Mouse (Mus musculus) adrenal gland, adult 2 months (tissue): ENCODE data around the gene Sgms1. TPM values are rescaled to one million over a fixed set of nuclear protein-coding genes. Genes with fewer than 3 reads are reported as not detected.

Experiments
- DNase-seq: peaks from one replicate; pipeline ENCODE4 v3.0.0; 2021
- polyA plus RNA-seq: library from polyadenylated mRNA; depleted of rRNA; stranded (reverse); fragments of >200 nt; gene quantifications from 2 replicates; pipeline ENCODE4 v1.2.3, GENCODE M21; 2012
- total RNA-seq, 2 experiments: library from RNA; stranded (reverse); gene quantifications; 2 replicates each; pipeline ENCODE4 v1.2.3; 2021

Gene Sgms1
- total and polyA plus RNA-seq, 3 experiments = 16.8 to 73.5 (median 71.4) TPM

GRCm38 (mm10) chr19:32386556-32387402 is 2.7 kb downstream of the Sgms1 start:
- peak; percentile 93 for DNase-seq

DNA sequence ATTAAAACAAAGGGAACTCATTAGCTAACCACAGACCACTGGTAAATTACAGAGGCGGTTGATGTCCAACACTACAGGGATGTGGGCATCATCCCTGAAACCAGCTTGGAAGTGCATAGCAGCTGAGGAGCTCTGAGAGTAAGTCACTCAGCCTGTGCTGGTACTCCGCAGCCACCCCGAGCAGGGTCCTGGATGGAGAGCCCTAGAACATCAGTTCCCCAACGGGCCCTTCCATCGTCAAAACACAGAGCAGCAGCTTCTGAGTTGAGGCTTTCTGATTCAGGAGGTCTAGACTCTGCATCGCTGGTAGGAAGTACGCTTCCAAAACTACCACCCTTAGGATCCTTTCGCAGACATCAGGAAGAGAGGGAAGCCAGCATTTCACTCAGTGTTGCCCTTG is 5.8 kb downstream of the Sgms1 start:
- DNase-seq = no peak

DNA sequence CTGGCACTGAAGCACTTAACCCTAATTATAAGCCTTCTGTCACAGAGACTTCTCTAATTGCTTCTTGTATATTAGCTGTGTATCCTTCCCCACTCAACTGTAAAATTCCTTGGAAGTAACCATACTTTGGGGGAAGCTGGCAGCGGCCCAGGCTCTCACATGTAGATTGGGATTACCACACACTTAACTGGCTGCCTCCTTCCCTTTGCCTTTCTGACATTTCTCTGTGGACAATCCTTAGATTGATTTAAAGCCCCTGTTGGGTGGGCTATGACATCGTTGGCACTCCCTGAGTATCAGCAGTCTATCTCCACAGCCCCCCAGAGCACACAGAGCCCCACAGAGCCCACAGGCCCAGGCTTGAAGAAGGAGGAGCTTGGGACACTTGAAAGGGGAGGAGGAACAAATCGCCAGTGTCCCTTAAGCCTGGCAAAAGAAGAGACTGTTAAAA is 8.0 kb downstream of the Sgms1 start:
- DNase-seq = no peak

DNA sequence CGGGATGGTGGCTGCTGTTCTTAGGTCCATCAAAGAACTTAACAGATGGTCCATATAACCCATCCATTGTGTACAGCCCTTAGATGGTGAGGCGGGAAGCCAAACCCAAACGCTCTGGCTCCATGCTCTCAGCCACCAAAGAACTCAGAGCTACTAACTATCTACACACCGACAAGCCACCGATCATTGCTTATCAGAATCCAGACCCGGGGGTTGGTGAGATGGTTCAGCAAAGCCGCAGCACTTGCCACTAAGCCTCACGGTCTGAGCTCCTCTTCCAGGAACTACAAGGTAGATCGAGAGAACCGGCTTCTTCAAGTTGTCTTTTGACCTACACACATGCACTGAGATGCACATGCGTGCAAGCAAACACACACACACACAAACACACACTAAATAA is 8.8 kb downstream of the Sgms1 start:
- DNase-seq = no peak

- DNase-seq = peak; percentile 23
Observed at GRCm38 (mm10) chr19:32379239-32379920, 10.1 kb downstream of the Sgms1 start.

DNA sequence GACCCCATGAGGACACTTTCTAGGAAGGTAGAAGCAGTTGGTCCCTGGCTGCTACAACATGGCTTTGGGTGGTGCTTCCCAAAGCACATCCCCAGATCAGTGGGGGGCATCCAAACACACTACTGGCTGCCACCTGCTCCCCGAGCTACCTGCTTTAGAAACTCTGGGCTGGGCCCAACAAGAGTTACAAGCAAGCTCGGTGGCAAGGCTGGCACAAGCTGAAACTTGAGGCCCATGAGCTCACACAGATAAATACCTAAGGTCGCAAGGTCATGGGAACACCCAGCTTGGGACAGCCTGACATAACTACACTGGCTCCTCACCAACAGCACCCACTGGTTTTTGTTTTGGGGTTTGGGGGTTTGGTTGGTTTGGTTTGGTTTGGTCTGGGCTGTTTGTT is 10.9 kb downstream of the Sgms1 start:
- DNase-seq = peak; percentile 31

DNA sequence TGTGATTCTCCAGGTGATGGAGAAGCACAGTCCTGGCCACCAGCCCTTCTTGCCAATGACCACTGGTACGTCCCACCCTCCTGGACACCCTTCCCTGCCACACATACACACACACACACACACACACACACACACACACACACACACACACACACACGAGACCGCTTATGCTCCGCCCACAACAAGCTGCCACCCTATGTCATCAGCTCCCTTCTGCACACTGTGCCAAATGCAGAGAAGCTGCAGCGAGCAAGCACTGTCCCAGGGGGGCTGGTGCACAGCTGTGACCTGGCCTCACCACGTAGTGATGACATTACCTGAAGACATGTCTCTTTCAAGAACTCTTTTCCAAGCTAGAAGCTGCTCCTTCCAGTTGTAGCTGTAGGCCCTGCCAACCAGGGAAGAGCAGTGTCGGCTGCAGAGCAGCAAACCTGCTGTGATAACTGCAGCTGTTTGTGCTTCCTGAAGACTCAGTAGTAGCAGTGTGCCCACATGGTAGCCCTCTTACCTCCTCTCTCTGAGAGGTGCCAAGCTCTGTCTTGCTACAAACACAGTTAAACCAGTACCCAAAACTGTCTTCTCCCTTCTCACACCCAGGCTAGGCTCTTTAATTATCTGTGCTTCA is 11.7 kb downstream of the Sgms1 start:
- DNase-seq = no peak

GRCm38 (mm10) chr19:32376886-32377535 is 12.5 kb downstream of the Sgms1 start:
- peak; percentile 57 for DNase-seq

GRCm38 (mm10) chr19:32376054-32376453 is 13.5 kb downstream of the Sgms1 start:
- no peak for DNase-seq

DNA sequence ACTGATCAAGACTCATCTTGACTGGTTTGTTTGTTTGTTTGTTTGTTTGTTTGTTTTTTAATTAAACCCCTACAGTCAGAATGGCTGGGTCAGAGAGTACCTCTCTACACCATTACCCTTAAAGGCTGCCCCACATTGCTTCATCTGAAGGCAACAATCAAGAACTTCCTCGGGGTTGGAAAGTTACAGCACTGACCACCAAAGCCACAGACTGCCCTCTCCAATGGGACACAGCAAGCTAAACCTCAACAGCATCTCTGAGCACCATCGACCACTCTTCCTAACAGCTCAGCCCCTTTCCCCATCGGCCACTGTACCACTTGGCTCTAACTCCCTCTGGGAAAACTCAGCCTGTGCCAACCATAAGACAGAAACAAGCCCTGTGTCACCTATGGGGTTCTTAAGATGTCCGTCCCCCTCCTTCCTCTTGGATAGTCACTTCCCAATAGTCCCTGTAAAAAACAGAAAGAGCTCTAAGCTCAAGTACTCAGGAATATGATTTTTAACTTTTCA is 14.0 kb downstream of the Sgms1 start:
- DNase-seq = no peak

- no peak for DNase-seq
Observed at GRCm38 (mm10) chr19:32374751-32375150, 14.8 kb downstream of the Sgms1 start.

DNA sequence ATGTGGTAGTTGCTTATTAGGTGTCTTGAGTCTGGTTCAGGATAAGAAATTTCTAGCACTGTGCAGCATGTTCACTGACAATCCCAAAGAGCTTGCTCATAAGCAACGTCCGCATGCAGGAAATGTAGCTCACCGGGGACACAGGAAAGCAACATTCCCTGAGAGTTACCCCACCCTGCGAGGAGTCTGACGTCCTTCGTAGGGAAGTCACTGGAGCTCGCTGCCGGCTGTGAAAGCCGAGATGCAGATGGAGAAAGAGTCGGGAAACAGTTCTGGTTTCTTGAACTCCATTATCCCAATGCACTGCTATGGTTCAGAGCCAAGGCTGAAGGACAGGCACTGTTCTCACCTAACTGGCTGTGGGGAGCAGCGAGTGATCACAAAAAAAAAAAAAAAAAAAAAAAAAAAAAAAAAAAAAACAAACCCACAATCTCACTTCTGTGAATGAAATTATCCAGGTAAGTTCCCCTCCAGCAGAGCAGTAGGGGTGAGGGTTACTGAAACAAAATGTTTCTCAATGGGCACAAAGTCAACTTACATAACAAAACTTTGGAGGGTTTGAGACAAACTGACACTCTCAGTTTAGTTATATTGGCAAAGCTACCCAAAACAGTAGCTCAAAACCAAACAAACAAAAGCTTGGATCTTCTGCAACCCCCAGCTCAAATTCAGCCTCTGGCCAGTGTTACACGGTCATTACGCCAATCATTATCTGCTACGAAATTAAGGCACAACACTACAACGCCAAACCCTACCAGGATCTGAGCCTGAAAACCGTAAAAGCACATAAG is 15.5 kb downstream of the Sgms1 start:
- DNase-seq = peak; percentile 40

DNA sequence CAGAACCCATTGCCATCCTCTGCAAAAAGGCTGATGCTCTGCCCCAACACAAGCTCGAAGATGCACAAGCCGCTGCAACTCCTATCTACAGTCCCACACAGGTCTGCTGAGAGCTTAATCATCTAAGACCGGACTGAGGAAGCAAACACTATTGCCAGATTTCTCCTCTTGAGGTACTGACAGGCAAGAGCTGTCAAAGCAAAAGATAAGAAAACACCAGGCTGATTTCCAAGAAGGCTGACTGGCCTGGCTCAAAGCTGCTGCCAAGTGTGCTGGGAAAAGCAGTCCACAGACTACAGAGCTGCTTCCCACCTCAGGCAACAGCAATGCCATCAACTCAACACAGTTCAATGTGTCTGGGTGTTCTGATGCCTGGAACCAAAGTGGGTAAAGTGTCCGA is 17.1 kb downstream of the Sgms1 start:
- peak; percentile 71 for DNase-seq

GRCm38 (mm10) chr19:32367333-32367732 is 22.2 kb downstream of the Sgms1 start:
- DNase-seq = no peak

DNA sequence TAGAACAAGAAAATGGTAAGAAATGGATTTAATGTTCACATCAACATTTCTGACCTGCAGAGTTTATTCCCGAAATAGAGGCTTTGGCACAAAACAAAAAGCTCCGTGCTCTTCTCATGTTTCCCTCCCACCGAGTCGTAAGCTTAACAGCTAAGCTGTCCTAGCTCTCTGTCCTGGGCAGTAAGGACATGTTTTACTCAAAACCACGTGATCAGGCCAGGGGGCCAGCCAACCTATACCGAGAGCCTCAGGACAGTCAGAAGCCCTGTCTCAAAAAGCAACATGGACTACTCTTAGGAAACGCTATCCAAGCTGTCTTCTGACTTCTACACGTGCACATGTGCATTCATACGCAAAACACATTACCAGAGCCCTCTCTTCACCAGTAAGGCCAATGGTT is 23.1 kb downstream of the Sgms1 start:
- DNase-seq = no peak

DNA sequence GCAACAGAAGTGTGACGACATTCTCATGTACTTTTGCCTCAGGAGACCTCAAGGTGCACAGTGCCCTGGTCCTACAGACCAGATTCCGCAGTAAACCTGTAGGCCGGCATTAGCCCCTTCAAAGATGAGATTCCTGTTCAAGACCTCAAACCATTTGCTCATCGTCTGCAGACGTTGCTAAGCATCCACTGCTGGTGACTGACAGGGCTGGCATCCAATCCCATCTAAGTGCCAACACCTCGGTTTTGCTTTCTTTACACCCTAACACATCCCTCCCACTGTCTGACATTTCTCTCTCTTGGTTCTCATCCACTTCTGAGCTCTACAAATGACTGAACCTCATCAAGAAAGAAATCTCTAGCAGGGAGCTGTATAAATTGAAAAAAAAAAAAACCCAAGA is 24.4 kb downstream of the Sgms1 start:
- DNase-seq = no peak

GRCm38 (mm10) chr19:32363587-32363986 is 25.9 kb downstream of the Sgms1 start:
- DNase-seq = no peak

GRCm38 (mm10) chr19:32362520-32362919 is 27.0 kb downstream of the Sgms1 start:
- no peak for DNase-seq

DNA sequence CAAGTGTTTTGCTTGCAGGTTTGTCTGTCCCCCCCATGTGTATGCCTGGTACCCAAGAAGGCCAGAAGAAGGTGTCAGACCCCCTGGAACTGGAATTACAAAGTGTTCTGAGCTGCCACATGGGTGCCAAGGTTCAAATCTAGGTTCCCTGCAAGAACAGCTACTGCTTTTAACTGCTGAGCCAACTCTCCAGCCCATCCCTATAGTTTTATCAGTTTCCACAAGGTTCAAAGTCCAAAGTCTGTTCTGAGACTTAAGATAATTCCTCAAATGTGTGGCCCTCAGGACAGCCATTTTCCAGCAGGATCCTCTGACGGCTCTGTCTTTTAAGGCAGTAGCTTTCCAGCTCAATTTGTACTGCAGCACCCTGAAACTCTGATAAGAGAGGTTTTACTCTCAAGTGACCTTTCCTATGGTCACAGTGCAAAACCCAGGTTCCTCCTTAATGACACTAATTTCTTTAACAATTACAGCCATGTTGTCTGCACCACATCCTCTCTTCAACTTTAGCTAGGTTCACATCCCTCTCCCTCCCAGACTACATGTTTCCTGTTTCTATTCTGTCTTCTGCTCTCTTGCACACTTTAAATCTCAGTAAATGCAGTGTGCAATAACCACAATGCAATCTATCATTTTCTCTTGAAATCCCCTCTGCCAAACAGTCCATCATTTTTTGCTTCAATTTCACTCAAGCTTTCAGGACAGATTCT is 28.4 kb downstream of the Sgms1 start:
- DNase-seq = no peak

- DNase-seq = no peak
Observed at GRCm38 (mm10) chr19:32360546-32360945, 29.0 kb downstream of the Sgms1 start.
